Mouse (Mus musculus): ENCODE measurements around the gene Kcna2. TPM values are rescaled to one million over a fixed set of nuclear protein-coding genes. Genes with fewer than 3 reads are reported as not detected.

Kcna2 gene
- polyA plus RNA-seq, 1 experiment from 2014 or later, result 0.05 TPM

GRCm38 (mm10) chr3:107105986-107106385 lies 5.0 kb downstream of the Kcna2 start:
- peaks cover 34% of the 10 kb centered on the region for H3K27me3 ChIP-seq (replicated peaks; ENCODE audit: control insufficient read depth, insufficient read depth, low read length)
- no peak for DNase-seq (ENCODE audit: low spot score)

GRCm38 (mm10) chr3:107112498-107112897 lies 11.6 kb downstream of the Kcna2 start:
- H3K4me1 ChIP-seq (replicated peaks; ENCODE audit: control insufficient read depth, insufficient read depth, low read length), result no peaks in the 10 kb centered on the region
- DNase-seq (ENCODE audit: low spot score) (no peak), ATAC-seq (replicated peaks; ENCODE audit: low FRiP score) (no peak)
- 48% methylated on average over 4 of the region's 4 CpGs for WGBS
- H3K36me3 ChIP-seq (ENCODE audit: control insufficient read depth, insufficient read depth, low read length), result no peaks in the 10 kb centered on the region
- no peak overlapping the region for H3K9ac ChIP-seq (ENCODE audit: low read depth, low read length)
- no peak overlapping the region for H3K27ac ChIP-seq (ENCODE audit: low read depth, low read length)
- no peak overlapping the region for H3K4me3 ChIP-seq (ENCODE audit: low read depth, low read length)
- H3K9me3 ChIP-seq (ENCODE audit: control insufficient read depth, low read length), result no peaks in the 10 kb centered on the region
- H3K4me2 ChIP-seq, result no peak overlapping the region
- no peaks in the 10 kb centered on the region for H3K27me3 ChIP-seq (replicated peaks; ENCODE audit: control insufficient read depth, insufficient read depth, low read length)

More at GRCm38 (mm10) chr3:107105986-107106385, 5.0 kb downstream of the Kcna2 start:
- no peaks in the 10 kb centered on the region for H3K9me3 ChIP-seq (ENCODE audit: control insufficient read depth, low read length)
- H3K36me3 ChIP-seq (ENCODE audit: control insufficient read depth, insufficient read depth, low read length), result no peaks in the 10 kb centered on the region
- no peak overlapping the region for H3K27ac ChIP-seq (ENCODE audit: low read depth, low read length)
- no peak overlapping the region for H3K9ac ChIP-seq (ENCODE audit: low read depth, low read length)
- no peak overlapping the region for H3K4me2 ChIP-seq
- no peak for ATAC-seq (replicated peaks; ENCODE audit: low FRiP score)
- 75% methylated on average over 6 of the region's 6 CpGs for WGBS
- no peaks in the 10 kb centered on the region for H3K4me1 ChIP-seq (replicated peaks; ENCODE audit: control insufficient read depth, insufficient read depth, low read length)
- H3K4me3 ChIP-seq (ENCODE audit: low read depth, low read length), result no peak overlapping the region

GRCm38 (mm10) chr3:107112932-107113659 lies 12.2 kb downstream of the Kcna2 start:
- no peak overlapping the region for H3K9ac ChIP-seq (ENCODE audit: low read depth, low read length)
- H3K36me3 ChIP-seq (ENCODE audit: control insufficient read depth, insufficient read depth, low read length), result no peaks in the 10 kb centered on the region
- no peaks in the 10 kb centered on the region for H3K27me3 ChIP-seq (replicated peaks; ENCODE audit: control insufficient read depth, insufficient read depth, low read length)
- ATAC-seq (replicated peaks; ENCODE audit: low FRiP score), result no peak
- no peaks in the 10 kb centered on the region for H3K9me3 ChIP-seq (ENCODE audit: control insufficient read depth, low read length)
- no peaks in the 10 kb centered on the region for H3K4me1 ChIP-seq (replicated peaks; ENCODE audit: control insufficient read depth, insufficient read depth, low read length)
- DNase-seq (ENCODE audit: low spot score), result no peak
- 72% methylated on average over 10 of the region's 10 CpGs for WGBS
- H3K4me3 ChIP-seq (ENCODE audit: low read depth, low read length), result no peak overlapping the region
- no peak overlapping the region for H3K4me2 ChIP-seq
- no peak overlapping the region for H3K27ac ChIP-seq (ENCODE audit: low read depth, low read length)

- 70% methylated on average over 14 of the region's 14 CpGs for WGBS
These were observed 13.1 kb downstream of the Kcna2 start for GRCm38 (mm10) chr3:107113771-107114737.

GRCm38 (mm10) chr3:107114941-107115340 lies 14.0 kb downstream of the Kcna2 start:
- Histone ChIP-seq H3K4me3 (ENCODE audit: low read depth, low read length) (no peak overlapping the region), H3K27ac (ENCODE audit: low read depth, low read length) (no peak overlapping the region), H3K9me3 (ENCODE audit: control insufficient read depth, low read length) (no peaks in the 10 kb centered on the region), H3K36me3 (ENCODE audit: control insufficient read depth, insufficient read depth, low read length) (no peaks in the 10 kb centered on the region), H3K4me1 (replicated peaks; ENCODE audit: control insufficient read depth, insufficient read depth, low read length) (no peaks in the 10 kb centered on the region), H3K9ac (ENCODE audit: low read depth, low read length) (no peak overlapping the region), H3K4me2 (no peak overlapping the region), H3K27me3 (replicated peaks; ENCODE audit: control insufficient read depth, insufficient read depth, low read length) (no peaks in the 10 kb centered on the region)
- no peak for DNase-seq (ENCODE audit: low spot score)
- WGBS, result 72% methylated on average over 2 of the region's 2 CpGs
- ATAC-seq (replicated peaks; ENCODE audit: low FRiP score), result no peak

More at GRCm38 (mm10) chr3:107113771-107114737, 13.1 kb downstream of the Kcna2 start:
- Histone ChIP-seq H3K36me3 (ENCODE audit: control insufficient read depth, insufficient read depth, low read length) (no peaks in the 10 kb centered on the region), H3K27me3 (replicated peaks; ENCODE audit: control insufficient read depth, insufficient read depth, low read length) (no peaks in the 10 kb centered on the region), H3K4me2 (no peak overlapping the region), H3K4me1 (replicated peaks; ENCODE audit: control insufficient read depth, insufficient read depth, low read length) (no peaks in the 10 kb centered on the region), H3K9me3 (ENCODE audit: control insufficient read depth, low read length) (no peaks in the 10 kb centered on the region), H3K27ac (ENCODE audit: low read depth, low read length) (no peak overlapping the region), H3K4me3 (ENCODE audit: low read depth, low read length) (no peak overlapping the region), H3K9ac (ENCODE audit: low read depth, low read length) (no peak overlapping the region)
- DNase-seq (ENCODE audit: low spot score) (no peak), ATAC-seq (replicated peaks; ENCODE audit: low FRiP score) (no peak)

GRCm38 (mm10) chr3:107115746-107116145 lies 14.8 kb downstream of the Kcna2 start:
- 73% methylated on average over 2 of the region's 2 CpGs for WGBS

GRCm38 (mm10) chr3:107119864-107120564 lies 19.1 kb downstream of the Kcna2 start:
- H3K4me2 ChIP-seq, result no peak overlapping the region
- no peaks in the 10 kb centered on the region for H3K9me3 ChIP-seq (ENCODE audit: control insufficient read depth, low read length)
- no peak for ATAC-seq (replicated peaks; ENCODE audit: low FRiP score)
- no peaks in the 10 kb centered on the region for H3K4me1 ChIP-seq (replicated peaks; ENCODE audit: control insufficient read depth, insufficient read depth, low read length)
- 86% methylated on average over 2 of the region's 2 CpGs for WGBS
- no peak overlapping the region for H3K9ac ChIP-seq (ENCODE audit: low read depth, low read length)
- DNase-seq (ENCODE audit: low spot score), result no peak
- no peaks in the 10 kb centered on the region for H3K36me3 ChIP-seq (ENCODE audit: control insufficient read depth, insufficient read depth, low read length)
- H3K4me3 ChIP-seq (ENCODE audit: low read depth, low read length), result no peak overlapping the region
- no peaks in the 10 kb centered on the region for H3K27me3 ChIP-seq (replicated peaks; ENCODE audit: control insufficient read depth, insufficient read depth, low read length)
- no peak overlapping the region for H3K27ac ChIP-seq (ENCODE audit: low read depth, low read length)

More at GRCm38 (mm10) chr3:107115746-107116145, 14.8 kb downstream of the Kcna2 start:
- Histone ChIP-seq H3K9ac (ENCODE audit: low read depth, low read length) (no peak overlapping the region), H3K4me3 (ENCODE audit: low read depth, low read length) (no peak overlapping the region), H3K4me2 (no peak overlapping the region), H3K27me3 (replicated peaks; ENCODE audit: control insufficient read depth, insufficient read depth, low read length) (no peaks in the 10 kb centered on the region), H3K4me1 (replicated peaks; ENCODE audit: control insufficient read depth, insufficient read depth, low read length) (no peaks in the 10 kb centered on the region), H3K36me3 (ENCODE audit: control insufficient read depth, insufficient read depth, low read length) (no peaks in the 10 kb centered on the region), H3K27ac (ENCODE audit: low read depth, low read length) (no peak overlapping the region), H3K9me3 (ENCODE audit: control insufficient read depth, low read length) (no peaks in the 10 kb centered on the region)
- ATAC-seq (replicated peaks; ENCODE audit: low FRiP score) (no peak), DNase-seq (ENCODE audit: low spot score) (no peak)

- Histone ChIP-seq H3K27me3 (replicated peaks; ENCODE audit: control insufficient read depth, insufficient read depth, low read length) (no peaks in the 10 kb centered on the region), H3K9me3 (ENCODE audit: control insufficient read depth, low read length) (no peaks in the 10 kb centered on the region), H3K4me2 (no peak overlapping the region), H3K27ac (ENCODE audit: low read depth, low read length) (no peak overlapping the region), H3K4me1 (replicated peaks; ENCODE audit: control insufficient read depth, insufficient read depth, low read length) (no peaks in the 10 kb centered on the region), H3K4me3 (ENCODE audit: low read depth, low read length) (no peak overlapping the region), H3K36me3 (ENCODE audit: control insufficient read depth, insufficient read depth, low read length) (no peaks in the 10 kb centered on the region), H3K9ac (ENCODE audit: low read depth, low read length) (no peak overlapping the region)
- ATAC-seq (replicated peaks; ENCODE audit: low FRiP score), result no peak
- no peak for DNase-seq (ENCODE audit: low spot score)
These were observed 21.4 kb downstream of the Kcna2 start for GRCm38 (mm10) chr3:107122306-107122705.

All from liver, embryonic 11.5 days (tissue).